Mouse (Mus musculus): ENCODE measurements around the gene Hyal3. TPM values are rescaled to one million over a fixed set of nuclear protein-coding genes. Genes with fewer than 3 reads are reported as not detected.

The Hyal3 gene
- polyA plus RNA-seq (2014; fragmentation: Illumina TruSeq; extraction: RNeasy Lipid Tissue Mini Kit (QIAGEN cat#74804); ENCODE audit: low read depth, low replicate concordance), result not detected

GRCm38 (mm10) chr9:107580501-107581317 lies at the start of gene Hyal3:
TSS of gene Hyal3 (plus strand) at chr9:107580818.

GRCm38 (mm10) chr9:107533791-107534407 lies 46.7 kb upstream of the Hyal3 start, which contains the start of gene Tmem115:
TSS of gene Tmem115 (plus strand) at chr9:107533945.

GRCm38 (mm10) chr9:107541474-107542351 lies 38.9 kb upstream of the Hyal3 start, which contains the start of the genes Cyb561d2 and Nprl2:
TSS of gene Cyb561d2 (minus strand) at chr9:107542193.
TSS of gene Nprl2 (plus strand) at chr9:107542226.

GRCm38 (mm10) chr9:107547026-107547425 lies 33.6 kb upstream of the Hyal3 start, which contains the start of gene Zmynd10:
TSS of gene Zmynd10 (plus strand) at chr9:107547298.

GRCm38 (mm10) chr9:107551117-107551889 lies 29.3 kb upstream of the Hyal3 start, which contains the start of gene Rassf1:
TSS of gene Rassf1 (plus strand) at chr9:107551555.

GRCm38 (mm10) chr9:107563029-107563581 lies 17.5 kb upstream of the Hyal3 start, which contains the start of gene Tusc2:
TSS of gene Tusc2 (plus strand) at chr9:107563255.

GRCm38 (mm10) chr9:107567702-107568319 lies 12.8 kb upstream of the Hyal3 start, which contains the start of gene Hyal2:
TSS of gene Hyal2 (plus strand) at chr9:107567945.

GRCm38 (mm10) chr9:107576357-107577107 lies 4.1 kb upstream of the Hyal3 start, which contains the start of gene Hyal1:
TSS of gene Hyal1 (plus strand) at chr9:107576927.

GRCm38 (mm10) chr9:107578587-107578986 lies 2.0 kb upstream of the Hyal3 start, which contains the start of gene Naa80:
TSS of gene Naa80 (plus strand) at chr9:107578887.

GRCm38 (mm10) chr9:107586974-107587832 lies 6.6 kb downstream of the Hyal3 start, which contains the start of gene Ifrd2:
TSS of gene Ifrd2 (plus strand) at chr9:107587642.

GRCm38 (mm10) chr9:107608741-107609432 lies 28.3 kb downstream of the Hyal3 start, which contains the start of gene Sema3b:
TSS of gene Sema3b (minus strand) at chr9:107609229.

GRCm38 (mm10) chr9:107635279-107636028 lies 54.8 kb downstream of the Hyal3 start, which contains the start of gene Gnai2:
TSS of gene Gnai2 (minus strand) at chr9:107635367.

Other genes starting within 250 kb of the Hyal3 start
- 2.3 TPM for gene Hemk1, start 242.5 kb upstream of the Hyal3 start, polyA plus RNA-seq (2014; fragmentation: Illumina TruSeq; extraction: RNeasy Lipid Tissue Mini Kit (QIAGEN cat#74804); ENCODE audit: low read depth, low replicate concordance)
- gene 6430571L13Rik, start 240.2 kb upstream of the Hyal3 start, polyA plus RNA-seq (2014; fragmentation: Illumina TruSeq; extraction: RNeasy Lipid Tissue Mini Kit (QIAGEN cat#74804); ENCODE audit: low read depth, low replicate concordance), result not detected
- 0.76 TPM for gene Cacna2d2, start 181.2 kb upstream of the Hyal3 start, polyA plus RNA-seq (2014; fragmentation: Illumina TruSeq; extraction: RNeasy Lipid Tissue Mini Kit (QIAGEN cat#74804); ENCODE audit: low read depth, low replicate concordance)
- gene Tmem115, start 46.9 kb upstream of the Hyal3 start, polyA plus RNA-seq (2014; fragmentation: Illumina TruSeq; extraction: RNeasy Lipid Tissue Mini Kit (QIAGEN cat#74804); ENCODE audit: low read depth, low replicate concordance), result 0.23 TPM
- gene Cyb561d2, start 38.6 kb upstream of the Hyal3 start, polyA plus RNA-seq (2014; fragmentation: Illumina TruSeq; extraction: RNeasy Lipid Tissue Mini Kit (QIAGEN cat#74804); ENCODE audit: low read depth, low replicate concordance), result 4.6 TPM
- gene Nprl2, start 38.6 kb upstream of the Hyal3 start, polyA plus RNA-seq (2014; fragmentation: Illumina TruSeq; extraction: RNeasy Lipid Tissue Mini Kit (QIAGEN cat#74804); ENCODE audit: low read depth, low replicate concordance), result 1.8 TPM
- gene Zmynd10, start 33.5 kb upstream of the Hyal3 start, polyA plus RNA-seq (2014; fragmentation: Illumina TruSeq; extraction: RNeasy Lipid Tissue Mini Kit (QIAGEN cat#74804); ENCODE audit: low read depth, low replicate concordance), result not detected
- gene Rassf1, start 29.3 kb upstream of the Hyal3 start, polyA plus RNA-seq (2014; fragmentation: Illumina TruSeq; extraction: RNeasy Lipid Tissue Mini Kit (QIAGEN cat#74804); ENCODE audit: low read depth, low replicate concordance), result 8.9 TPM
- gene Tusc2, start 17.6 kb upstream of the Hyal3 start, polyA plus RNA-seq (2014; fragmentation: Illumina TruSeq; extraction: RNeasy Lipid Tissue Mini Kit (QIAGEN cat#74804); ENCODE audit: low read depth, low replicate concordance), result 30.0 TPM
- gene Hyal2, start 12.9 kb upstream of the Hyal3 start, polyA plus RNA-seq (2014; fragmentation: Illumina TruSeq; extraction: RNeasy Lipid Tissue Mini Kit (QIAGEN cat#74804); ENCODE audit: low read depth, low replicate concordance), result 0.76 TPM
- gene Hyal1, start 3.9 kb upstream of the Hyal3 start, polyA plus RNA-seq (2014; fragmentation: Illumina TruSeq; extraction: RNeasy Lipid Tissue Mini Kit (QIAGEN cat#74804); ENCODE audit: low read depth, low replicate concordance), result 3.5 TPM
- gene Naa80, start 1.9 kb upstream of the Hyal3 start, polyA plus RNA-seq (2014; fragmentation: Illumina TruSeq; extraction: RNeasy Lipid Tissue Mini Kit (QIAGEN cat#74804); ENCODE audit: low read depth, low replicate concordance), result 2.7 TPM
- gene Ifrd2, start 6.8 kb downstream of the Hyal3 start, polyA plus RNA-seq (2014; fragmentation: Illumina TruSeq; extraction: RNeasy Lipid Tissue Mini Kit (QIAGEN cat#74804); ENCODE audit: low read depth, low replicate concordance), result 21.9 TPM
- gene Sema3b, start 28.4 kb downstream of the Hyal3 start, polyA plus RNA-seq (2014; fragmentation: Illumina TruSeq; extraction: RNeasy Lipid Tissue Mini Kit (QIAGEN cat#74804); ENCODE audit: low read depth, low replicate concordance), result 0.70 TPM
- gene Gnai2, start 54.5 kb downstream of the Hyal3 start, polyA plus RNA-seq (2014; fragmentation: Illumina TruSeq; extraction: RNeasy Lipid Tissue Mini Kit (QIAGEN cat#74804); ENCODE audit: low read depth, low replicate concordance), result 34.5 TPM
- not detected for gene Slc38a3, start 88.7 kb downstream of the Hyal3 start, polyA plus RNA-seq (2014; fragmentation: Illumina TruSeq; extraction: RNeasy Lipid Tissue Mini Kit (QIAGEN cat#74804); ENCODE audit: low read depth, low replicate concordance)
- not detected for gene Gnat1, start 98.9 kb downstream of the Hyal3 start, polyA plus RNA-seq (2014; fragmentation: Illumina TruSeq; extraction: RNeasy Lipid Tissue Mini Kit (QIAGEN cat#74804); ENCODE audit: low read depth, low replicate concordance)
- gene Sema3f, start 129.7 kb downstream of the Hyal3 start, polyA plus RNA-seq (2014; fragmentation: Illumina TruSeq; extraction: RNeasy Lipid Tissue Mini Kit (QIAGEN cat#74804); ENCODE audit: low read depth, low replicate concordance), result 0.87 TPM
- gene Rbm5, start 190.2 kb downstream of the Hyal3 start, polyA plus RNA-seq (2014; fragmentation: Illumina TruSeq; extraction: RNeasy Lipid Tissue Mini Kit (QIAGEN cat#74804); ENCODE audit: low read depth, low replicate concordance), result 169 TPM

Measured in adrenal gland, adult 10 weeks (tissue).